Mouse (Mus musculus) G1E (cell line): ENCODE results near the gene Proser3. TPM values are rescaled to one million over a fixed set of nuclear protein-coding genes. Genes with fewer than 3 reads are reported as not detected.

Experiments used
- ATAC-seq: 2 replicates; pipeline ENCODE4 v1.8.0; 2016; ENCODE audit warnings: mild to moderate bottlenecking; ENCODE audit not compliant: insufficient number of reproducible peaks, poor library complexity, low FRiP score, severe bottlenecking; ENCODE audit errors: extremely low read depth
- DNase-seq: peaks from one replicate; pipeline ENCODE4 v3.0.0; 2012; ENCODE audit warnings: low spot score
- H3K27me3 ChIP-seq: 2 replicates; pipeline ENCODE4 v1.6.1; 2012; ENCODE audit warnings: mild to moderate bottlenecking, low read length, inconsistent platforms; ENCODE audit not compliant: insufficient read depth
- H3K36me3 ChIP-seq: replicated peaks from 2 replicates; pipeline ENCODE3; 2012; ENCODE audit warnings: mild to moderate bottlenecking, inconsistent platforms
- H3K4me1 ChIP-seq: 2 replicates; pipeline ENCODE4 v1.6.1; 2012; ENCODE audit warnings: low read depth, low read length, inconsistent platforms, mixed read lengths; ENCODE audit not compliant: insufficient read depth
- H3K4me3 ChIP-seq: 2 replicates; pipeline ENCODE4 v1.5.1; 2012; ENCODE audit warnings: low read depth, mild to moderate bottlenecking, inconsistent platforms, low read length, moderate library complexity, mixed read lengths
- H3K9me3 ChIP-seq: replicated peaks from 2 replicates; pipeline ENCODE4 v1.6.1; 2012; ENCODE audit warnings: inconsistent platforms
- CTCF ChIP-seq: IDR thresholded peaks from 2 replicates; pipeline ENCODE4 v1.5.1; 2012; ENCODE audit warnings: low read depth, low read length, inconsistent platforms, mixed read lengths
- GATA1 ChIP-seq: IDR thresholded peaks from 2 replicates; pipeline ENCODE4 v1.6.1; 2012; ENCODE audit warnings: borderline replicate concordance, low read length, inconsistent platforms, mixed read lengths
- GATA2 ChIP-seq: IDR thresholded peaks from 2 replicates; pipeline ENCODE4 v1.6.1; 2012; ENCODE audit warnings: low read depth, low read length, inconsistent platforms, borderline replicate concordance
- POLR2AphosphoS5 ChIP-seq: IDR thresholded peaks from 2 replicates; pipeline ENCODE4 v1.6.1; 2012; ENCODE audit warnings: low read depth, low read length, inconsistent platforms; ENCODE audit not compliant: insufficient replicate concordance
- TAL1 ChIP-seq: conservative IDR thresholded peaks from 2 replicates; pipeline ENCODE4 v1.6.1; 2012; ENCODE audit warnings: low read depth, low read length, inconsistent platforms, mixed read lengths
- polyA plus RNA-seq: library from polyadenylated mRNA; stranded (reverse); fragments of >175 nt; gene quantifications from 2 replicates; pipeline ENCODE4 v1.2.3, GENCODE M21; 2012
- total RNA-seq, 2 experiments: library from RNA; stranded (forward) in 1 of 2; stranded (reverse) in 1 of 2; fragments of 200-1000 nt in 1 of 2; fragments of >200 nt in 1 of 2; fragmentation: Nextera tagmentation in 1 of 2; gene quantifications; 2 replicates each; pipeline ENCODE4 v1.2.3; 2014 to 2017

Gene Proser3
- total and polyA plus RNA-seq, 3 experiments = 7.4 to 20.5 (median 18.6) TPM

- peaks cover 99% of the 10 kb centered on the region for H3K36me3 ChIP-seq
Observed at GRCm38 (mm10) chr7:30581547-30581946, 29.4 kb upstream of the Proser3 start.

GRCm38 (mm10) chr7:30579950-30580349 lies 27.9 kb upstream of the Proser3 start:
- ATAC-seq (no peak), DNase-seq (no peak)
- Histone ChIP-seq H3K9me3 (no peaks in the 10 kb centered on the region), H3K27me3 (no peaks in the 10 kb centered on the region), H3K36me3 (peaks cover 99% of the 10 kb centered on the region), H3K4me1 (peaks cover 41% of the 10 kb centered on the region), H3K4me3 (no peak overlapping the region)
- TF ChIP-seq TAL1 = no peak
- no peak for TF ChIP-seq CTCF
- no peak for TF ChIP-seq POLR2AphosphoS5
- no peak for TF ChIP-seq GATA1
- no peak for TF ChIP-seq GATA2

More at GRCm38 (mm10) chr7:30581547-30581946, 29.4 kb upstream of the Proser3 start:
- ATAC-seq = no peak
- 0 out of 2 replicates have a peak overlapping the region, but pooled peaks have one; percentile 10 for H3K4me3 ChIP-seq
- no peaks in the 10 kb centered on the region for H3K27me3 ChIP-seq
- H3K9me3 ChIP-seq = no peaks in the 10 kb centered on the region
- peaks cover 52% of the 10 kb centered on the region for H3K4me1 ChIP-seq
- TF ChIP-seq TAL1 (no peak), CTCF (no peak), POLR2AphosphoS5 (no peak), GATA2 (no peak), GATA1 (no peak)
- no peak for DNase-seq

- Histone ChIP-seq H3K4me3 (no peak overlapping the region), H3K36me3 (peaks cover 100% of the 10 kb centered on the region), H3K4me1 (peaks cover 28% of the 10 kb centered on the region), H3K27me3 (no peaks in the 10 kb centered on the region), H3K9me3 (no peaks in the 10 kb centered on the region)
- ATAC-seq (no peak), DNase-seq (no peak)
- TF ChIP-seq GATA2 (no peak), GATA1 (no peak), TAL1 (no peak), CTCF (no peak), POLR2AphosphoS5 (no peak)
Observed at GRCm38 (mm10) chr7:30572969-30573368, 20.9 kb upstream of the Proser3 start.

GRCm38 (mm10) chr7:30572389-30572788 lies 20.3 kb upstream of the Proser3 start:
- Histone ChIP-seq H3K9me3 (no peaks in the 10 kb centered on the region), H3K4me3 (no peak overlapping the region), H3K27me3 (no peaks in the 10 kb centered on the region), H3K4me1 (peaks cover 31% of the 10 kb centered on the region), H3K36me3 (peaks cover 99% of the 10 kb centered on the region)
- DNase-seq = no peak
- no peak for ATAC-seq
- TF ChIP-seq CTCF (no peak), TAL1 (no peak), POLR2AphosphoS5 (no peak), GATA2 (no peak), GATA1 (no peak)

GRCm38 (mm10) chr7:30567555-30567954 lies 15.5 kb upstream of the Proser3 start:
- Histone ChIP-seq H3K4me1 (peaks cover 50% of the 10 kb centered on the region), H3K4me3 (no peak overlapping the region), H3K9me3 (no peaks in the 10 kb centered on the region), H3K36me3 (peaks cover 87% of the 10 kb centered on the region), H3K27me3 (no peaks in the 10 kb centered on the region)
- TF ChIP-seq CTCF = no peak
- no peak for TF ChIP-seq TAL1
- TF ChIP-seq GATA2 = no peak
- no peak for TF ChIP-seq POLR2AphosphoS5
- TF ChIP-seq GATA1 = no peak
- DNase-seq (no peak), ATAC-seq (no peak)

- peaks cover 77% of the 10 kb centered on the region for H3K36me3 ChIP-seq
- H3K9me3 ChIP-seq = no peaks in the 10 kb centered on the region
- H3K27me3 ChIP-seq = no peaks in the 10 kb centered on the region
- H3K4me1 ChIP-seq = peaks cover 46% of the 10 kb centered on the region
- no peak for TF ChIP-seq CTCF
- TF ChIP-seq POLR2AphosphoS5 = no peak
- no peak for TF ChIP-seq GATA2
- DNase-seq = no peak
- no peak for ATAC-seq
- 0 out of 2 replicates have a peak overlapping the region, but pooled peaks have one; percentile 8 for H3K4me3 ChIP-seq
Observed at GRCm38 (mm10) chr7:30566033-30566432, 13.9 kb upstream of the Proser3 start.
